Mouse (Mus musculus) ovary, postnatal 14 days (tissue): ENCODE data around the gene Trpv2.

Experiments
- DNase-seq: peaks from one replicate; pipeline ENCODE4 v3.0.0; 2022; ENCODE audit warnings: low spot score

Trpv2 gene

GRCm38 (mm10) chr11:62604123-62604706 lies 29.9 kb downstream of the Trpv2 start:
- DNase-seq = no peak

- DNase-seq = no peak
Observed at GRCm38 (mm10) chr11:62604886-62605618, 30.8 kb downstream of the Trpv2 start.

- no peak for DNase-seq
Observed at GRCm38 (mm10) chr11:62605619-62606298, 31.5 kb downstream of the Trpv2 start.

GRCm38 (mm10) chr11:62606299-62607169 lies 32.2 kb downstream of the Trpv2 start:
- no peak for DNase-seq

- no peak for DNase-seq
Observed at GRCm38 (mm10) chr11:62607170-62607951, 33.1 kb downstream of the Trpv2 start.

GRCm38 (mm10) chr11:62607952-62608201 lies 33.6 kb downstream of the Trpv2 start:
- DNase-seq = no peak

GRCm38 (mm10) chr11:62608826-62609675 lies 34.8 kb downstream of the Trpv2 start:
- no peak for DNase-seq

GRCm38 (mm10) chr11:62610304-62610703 lies 36.0 kb downstream of the Trpv2 start:
- no peak for DNase-seq

GRCm38 (mm10) chr11:62612604-62613003 lies 38.3 kb downstream of the Trpv2 start:
- no peak for DNase-seq

- DNase-seq = peak; percentile 97
Observed at GRCm38 (mm10) chr11:62613657-62614365, 39.5 kb downstream of the Trpv2 start.

- no peak for DNase-seq
Observed at GRCm38 (mm10) chr11:62614876-62615410, 40.7 kb downstream of the Trpv2 start.

- DNase-seq = no peak
Observed at GRCm38 (mm10) chr11:62615456-62615855, 41.2 kb downstream of the Trpv2 start.

- no peak for DNase-seq
Observed at GRCm38 (mm10) chr11:62621079-62621478, 46.8 kb downstream of the Trpv2 start.

- DNase-seq = no peak
Observed at GRCm38 (mm10) chr11:62621586-62622283, 47.4 kb downstream of the Trpv2 start.

GRCm38 (mm10) chr11:62622850-62623249 lies 48.6 kb downstream of the Trpv2 start:
- DNase-seq = no peak

- DNase-seq = no peak
Observed at GRCm38 (mm10) chr11:62624341-62625291, 50.3 kb downstream of the Trpv2 start.

- no peak for DNase-seq
Observed at GRCm38 (mm10) chr11:62629352-62630224, 55.3 kb downstream of the Trpv2 start.
